Mouse (Mus musculus) liver, embryonic 11.5 days (tissue): ENCODE measurements around the gene Abca4. TPM values are rescaled to one million over a fixed set of nuclear protein-coding genes. Genes with fewer than 3 reads are reported as not detected.

ENCODE experiments used
- ATAC-seq: fragments of 200-750 bp; cut with Nextera tagmentation; replicated peaks from 2 replicates; pipeline ENCODE4 v1.8.0; 2017; ENCODE audit warnings: moderate number of reproducible peaks, mild to moderate bottlenecking, moderate TSS enrichment, moderate library complexity; ENCODE audit not compliant: low FRiP score
- DNase-seq: peaks from one replicate; pipeline ENCODE4 v3.0.0-alpha.2; 2017; ENCODE audit warnings: low spot score
- H3K27ac ChIP-seq: fragments of 300-500 bp; sonication (generic); 2 replicates; pipeline ENCODE4 v1.5.1; 2014; ENCODE audit warnings: mild to moderate bottlenecking, low read depth, low read length, control low read depth
- H3K27me3 ChIP-seq: fragments of 300-500 bp; sonication (generic); replicated peaks from 2 replicates; pipeline ENCODE4 v1.6.1; 2014; ENCODE audit warnings: low read length, mixed read lengths; ENCODE audit not compliant: control insufficient read depth, insufficient read depth
- H3K36me3 ChIP-seq: fragments of 300-500 bp; sonication (generic); 2 replicates; pipeline ENCODE4 v1.6.1; 2014; ENCODE audit warnings: mild to moderate bottlenecking, low read length, moderate library complexity, mixed read lengths; ENCODE audit not compliant: control insufficient read depth, insufficient read depth
- H3K4me1 ChIP-seq: fragments of 300-500 bp; sonication (generic); replicated peaks from 2 replicates; pipeline ENCODE4 v1.6.1; 2014; ENCODE audit warnings: low read length, mixed read lengths; ENCODE audit not compliant: control insufficient read depth, insufficient read depth
- H3K4me2 ChIP-seq: fragments of 300-500 bp; sonication (generic); 2 replicates; pipeline ENCODE4 v1.6.1; 2014; ENCODE audit warnings: mild to moderate bottlenecking, control low read depth, moderate library complexity
- H3K4me3 ChIP-seq: fragments of 300-500 bp; sonication (generic); 2 replicates; pipeline ENCODE4 v1.5.1; 2014; ENCODE audit warnings: low read depth, low read length, control low read depth
- H3K9ac ChIP-seq: fragments of 300-500 bp; sonication (generic); 2 replicates; pipeline ENCODE4 v1.6.1; 2014; ENCODE audit warnings: low read depth, low read length, control low read depth
- H3K9me3 ChIP-seq: fragments of 300-500 bp; sonication (generic); 2 replicates; pipeline ENCODE4 v1.6.1; 2016; ENCODE audit warnings: low read length, inconsistent platforms, mixed read lengths; ENCODE audit not compliant: control insufficient read depth
- WGBS: fragments of 180-500 bp; shearing (Covaris S2); extraction: QIAGEN DNeasy Blood & Tissue Kit; methylation state at CpG from one replicate; pipeline ENCODE4 v1.1.7; 2014; 5-methylcytosine and 5-hydroxymethylcytosine counted together
- polyA plus RNA-seq: library from polyadenylated mRNA; unstranded; fragments of >200 nt; fragmentation: Nextera tagmentation; extraction: Ambion mirVana; gene quantifications from 2 replicates; pipeline ENCODE4 v1.2.1, GENCODE M21; 2014

The Abca4 gene
- polyA plus RNA-seq, 1 experiment from 2014 or later = 3.2 TPM

DNA sequence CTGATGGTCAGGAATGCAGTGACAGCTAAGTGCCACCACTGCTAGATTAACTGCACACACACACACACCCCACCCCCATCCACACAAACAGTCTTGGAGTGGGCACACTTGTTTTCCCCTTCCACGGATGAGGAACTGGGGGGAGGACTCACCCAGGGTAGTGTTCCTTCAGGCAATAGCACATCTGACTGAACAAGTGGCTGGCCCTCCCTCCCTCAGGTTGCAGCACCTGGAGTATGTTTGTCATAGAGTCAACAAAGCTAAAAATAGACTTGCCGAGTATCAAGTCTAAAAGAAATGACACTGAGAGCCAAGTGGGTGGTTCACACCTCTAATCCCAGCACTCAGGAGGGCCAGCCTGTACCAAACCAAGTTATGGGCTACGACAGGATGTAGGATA lies 87.4 kb downstream of the Abca4 start:
- Histone ChIP-seq H3K27ac (no peak overlapping the region), H3K4me1 (peaks cover 10% of the 10 kb centered on the region; the same call in 1 of the 2 replicates), H3K4me3 (no peak overlapping the region), H3K9me3 (no peaks in the 10 kb centered on the region), H3K9ac (no peak overlapping the region), H3K27me3 (no peaks in the 10 kb centered on the region), H3K36me3 (no peaks in the 10 kb centered on the region), H3K4me2 (no peak overlapping the region)
- DNase-seq (no peak), ATAC-seq (no peak)
- WGBS = 39% methylated on average over 3 of the region's 3 CpGs

DNA sequence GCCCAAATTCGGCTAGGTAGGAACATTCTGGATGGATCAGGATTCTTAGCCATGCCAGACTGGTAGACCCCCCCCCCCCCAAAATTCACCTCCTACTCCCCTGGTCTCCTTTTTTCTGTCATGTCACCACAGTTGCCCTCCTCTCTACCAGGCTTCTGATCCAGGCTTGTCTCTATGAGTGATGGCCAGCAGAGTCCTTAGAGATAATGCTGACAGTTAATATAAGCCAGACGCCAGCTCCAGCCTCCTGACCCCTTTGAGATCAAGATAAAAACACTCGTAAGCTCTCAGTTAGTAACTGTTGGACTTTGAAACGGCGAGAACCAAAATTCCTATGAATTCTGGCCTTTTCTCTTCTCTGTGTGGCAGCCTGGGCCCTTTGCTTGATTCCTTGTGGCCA lies 89.0 kb downstream of the Abca4 start:
- Histone ChIP-seq H3K36me3 (no peaks in the 10 kb centered on the region), H3K4me1 (peaks cover 10% of the 10 kb centered on the region; the same call in 1 of the 2 replicates), H3K4me3 (no peak overlapping the region), H3K27me3 (no peaks in the 10 kb centered on the region), H3K9ac (no peak overlapping the region), H3K27ac (no peak overlapping the region), H3K9me3 (no peaks in the 10 kb centered on the region), H3K4me2 (no peak overlapping the region)
- ATAC-seq (no peak), DNase-seq (no peak)
- 30% methylated on average over 5 of the region's 5 CpGs for WGBS

DNA sequence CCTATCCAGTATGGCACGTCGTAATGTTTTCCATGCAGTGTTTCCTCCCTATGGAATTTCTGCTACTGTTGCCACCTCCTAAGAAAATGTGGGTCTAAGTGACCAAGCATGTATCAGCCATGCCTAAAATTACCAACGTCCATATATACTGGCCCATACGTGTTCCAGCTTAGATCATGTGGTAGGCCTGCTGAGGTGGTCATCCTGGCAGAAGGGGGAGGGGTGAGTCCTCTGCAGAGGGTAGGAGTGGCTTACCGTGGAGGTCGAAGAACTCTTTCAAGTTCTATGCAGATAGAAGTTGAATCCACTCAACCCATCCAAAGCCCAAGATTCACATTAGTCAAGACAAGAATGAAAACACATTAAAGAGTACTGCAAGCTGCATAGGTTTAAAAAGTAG lies 89.6 kb downstream of the Abca4 start:
- Histone ChIP-seq H3K9me3 (no peaks in the 10 kb centered on the region), H3K4me2 (no peak overlapping the region), H3K36me3 (no peaks in the 10 kb centered on the region), H3K4me1 (peaks cover 10% of the 10 kb centered on the region; the same call in 1 of the 2 replicates), H3K9ac (no peak overlapping the region), H3K27me3 (no peaks in the 10 kb centered on the region), H3K4me3 (no peak overlapping the region), H3K27ac (no peak overlapping the region)
- DNase-seq = no peak
- no peak for ATAC-seq
- 57% methylated on average over 6 of the region's 6 CpGs for WGBS

DNA sequence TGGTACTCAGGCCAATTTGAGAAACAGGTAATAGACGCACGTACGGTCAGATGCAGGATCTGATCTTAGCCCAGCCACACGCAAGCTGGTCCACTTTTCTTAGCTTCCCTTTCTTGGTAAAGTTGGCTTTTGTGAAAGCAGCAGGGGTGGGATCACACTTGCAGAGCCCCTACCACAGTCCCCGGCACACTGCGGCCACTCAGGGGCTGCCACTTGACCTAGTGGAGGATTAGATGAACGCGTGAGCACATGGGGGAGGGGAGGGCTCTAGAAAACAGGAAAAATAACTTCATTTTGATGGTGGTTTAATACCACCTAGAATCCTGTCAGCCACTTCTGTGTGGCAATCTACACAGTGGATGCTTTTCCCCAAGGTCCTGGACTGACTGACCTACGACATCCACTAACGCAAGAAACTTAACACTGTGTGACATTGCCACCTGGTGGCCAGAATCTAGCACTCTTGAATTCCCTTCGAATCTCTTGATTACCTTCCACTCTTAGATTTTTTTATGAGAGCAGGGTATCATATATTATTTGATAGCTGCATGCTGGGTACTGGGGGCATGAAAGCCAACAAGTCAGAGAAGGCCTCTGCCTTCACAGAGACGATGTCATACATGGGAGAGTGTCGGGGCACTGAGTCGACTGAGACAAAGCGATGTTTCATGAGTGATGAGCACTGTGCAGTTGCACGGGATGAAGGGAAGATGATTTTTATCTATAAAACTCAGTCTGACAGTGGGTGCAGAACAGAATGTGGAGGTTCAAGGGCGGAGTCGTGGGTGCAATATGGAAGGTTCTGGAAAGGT lies 96.6 kb downstream of the Abca4 start:
- 71% methylated on average over 18 of the region's 18 CpGs for WGBS
- no peak overlapping the region for H3K27ac ChIP-seq
- ATAC-seq = no peak; the same call in 1 of the 2 replicates

DNA sequence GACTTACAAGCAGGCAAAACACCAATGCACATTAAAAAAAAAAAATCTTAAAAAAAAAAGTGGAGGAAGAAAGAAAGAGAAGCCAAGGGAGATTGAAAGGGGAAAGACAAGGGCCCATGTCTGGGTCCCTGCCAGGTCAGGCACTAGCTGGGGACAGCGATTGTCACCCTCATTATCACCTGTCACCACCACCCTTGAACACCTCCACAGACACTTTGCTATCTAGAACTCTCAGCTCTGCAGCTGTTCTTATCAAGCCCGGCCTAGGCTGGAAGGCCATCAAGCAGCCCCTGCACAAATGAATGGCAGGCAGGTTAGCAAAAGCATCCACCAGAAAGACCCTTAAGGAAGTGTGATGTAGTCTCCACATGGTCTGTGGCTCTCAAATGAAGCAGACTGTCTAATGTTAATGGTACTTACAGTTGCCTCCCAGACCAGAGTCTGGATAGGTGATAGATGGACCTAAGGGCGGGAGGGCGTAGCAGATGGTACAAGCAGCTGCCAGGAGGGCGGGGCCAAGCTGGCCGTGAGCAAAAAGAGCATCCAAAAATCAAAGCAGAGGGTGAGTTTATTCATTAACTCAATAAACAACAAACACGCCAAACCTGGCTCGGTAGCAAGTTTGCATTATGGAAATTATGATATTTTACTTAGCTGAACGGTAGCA lies 98.1 kb downstream of the Abca4 start:
- no peak overlapping the region for H3K4me3 ChIP-seq
- no peak overlapping the region for H3K9ac ChIP-seq
- H3K4me1 ChIP-seq = peaks cover 14% of the 10 kb centered on the region
- H3K36me3 ChIP-seq = no peaks in the 10 kb centered on the region
- 63% methylated on average over 9 of the region's 9 CpGs for WGBS
- DNase-seq (no peak), ATAC-seq (peak; percentile 89)
- H3K27me3 ChIP-seq = no peaks in the 10 kb centered on the region
- no peak overlapping the region for H3K27ac ChIP-seq
- no peak overlapping the region for H3K4me2 ChIP-seq
- no peaks in the 10 kb centered on the region for H3K9me3 ChIP-seq

More for the DNA sequence above, 96.6 kb downstream of the Abca4 start:
- Histone ChIP-seq H3K27me3 (no peaks in the 10 kb centered on the region), H3K4me2 (no peak overlapping the region), H3K4me3 (no peak overlapping the region), H3K4me1 (peaks cover 14% of the 10 kb centered on the region), H3K9me3 (no peaks in the 10 kb centered on the region), H3K36me3 (no peaks in the 10 kb centered on the region), H3K9ac (no peak overlapping the region)
- DNase-seq = no peak

DNA sequence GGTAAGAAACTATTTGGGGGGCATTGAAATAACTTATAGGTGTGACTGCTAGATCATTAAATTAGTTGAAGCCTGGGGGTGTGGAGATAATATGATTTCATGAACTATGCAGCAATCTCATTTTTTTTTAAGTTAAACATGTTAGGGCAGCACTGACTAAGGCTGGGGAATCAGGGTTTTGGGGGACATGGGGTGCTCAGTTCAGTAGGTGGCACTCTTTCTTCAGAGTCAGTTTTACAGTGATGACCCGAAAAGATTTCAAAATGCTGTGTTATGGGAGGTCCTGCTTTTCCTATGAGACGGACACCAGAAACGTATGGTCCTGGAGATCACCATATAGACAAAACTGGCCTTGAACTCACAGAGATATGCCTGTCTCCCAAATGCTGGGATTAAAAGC lies 99.2 kb downstream of the Abca4 start:
- Histone ChIP-seq H3K9ac (no peak overlapping the region), H3K4me1 (peaks cover 14% of the 10 kb centered on the region), H3K36me3 (no peaks in the 10 kb centered on the region), H3K27me3 (no peaks in the 10 kb centered on the region), H3K4me2 (no peak overlapping the region), H3K4me3 (no peak overlapping the region), H3K27ac (no peak overlapping the region), H3K9me3 (no peaks in the 10 kb centered on the region)
- no peak for ATAC-seq
- 81% methylated on average over 3 of the region's 3 CpGs for WGBS
- no peak for DNase-seq

DNA sequence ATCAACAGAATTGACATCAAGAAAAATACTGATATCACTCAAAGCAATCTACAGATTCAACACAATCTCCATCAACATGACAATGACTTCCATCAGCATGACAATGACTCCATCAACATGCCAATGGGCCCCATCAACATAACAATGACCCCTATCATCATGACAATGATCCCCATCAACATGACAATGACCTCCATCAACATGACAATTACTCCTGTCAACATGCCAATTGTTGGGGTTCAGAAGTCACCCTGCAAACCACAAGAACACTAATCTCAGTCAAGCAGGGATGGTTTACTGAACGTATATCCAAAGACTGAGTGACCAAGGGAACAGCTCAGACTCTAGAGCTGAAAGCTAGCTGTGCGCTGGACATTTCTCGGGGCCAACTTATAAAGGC lies 101.2 kb downstream of the Abca4 start:
- Histone ChIP-seq H3K9me3 (no peaks in the 10 kb centered on the region), H3K9ac (no peak overlapping the region), H3K27me3 (no peaks in the 10 kb centered on the region), H3K4me1 (peaks cover 14% of the 10 kb centered on the region), H3K36me3 (no peaks in the 10 kb centered on the region), H3K4me2 (no peak overlapping the region), H3K27ac (no peak overlapping the region), H3K4me3 (no peak overlapping the region)
- WGBS = 87% methylated on average over 3 of the region's 3 CpGs
- ATAC-seq = no peak
- no peak for DNase-seq

DNA sequence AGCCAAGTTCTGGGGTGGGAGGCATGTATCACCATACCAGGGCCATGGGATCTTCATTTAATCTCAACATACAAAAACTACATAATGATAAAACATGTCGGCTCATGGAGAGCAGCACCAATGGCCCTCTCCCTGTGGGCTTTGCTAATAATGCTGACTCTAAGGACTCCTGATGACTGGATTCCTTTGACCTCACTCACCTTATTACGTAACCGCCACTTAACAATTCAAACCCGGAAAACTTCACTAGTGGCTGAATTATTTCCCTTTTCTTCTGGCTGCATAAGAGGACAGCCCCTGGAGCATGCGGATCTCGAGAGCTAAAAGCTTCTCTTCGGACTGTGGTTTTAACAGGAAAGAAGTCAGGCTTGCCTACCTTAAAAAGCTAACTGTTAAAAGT lies 106.6 kb downstream of the Abca4 start:
- ATAC-seq = no peak
- 68% methylated on average over 7 of the region's 7 CpGs for WGBS

DNA sequence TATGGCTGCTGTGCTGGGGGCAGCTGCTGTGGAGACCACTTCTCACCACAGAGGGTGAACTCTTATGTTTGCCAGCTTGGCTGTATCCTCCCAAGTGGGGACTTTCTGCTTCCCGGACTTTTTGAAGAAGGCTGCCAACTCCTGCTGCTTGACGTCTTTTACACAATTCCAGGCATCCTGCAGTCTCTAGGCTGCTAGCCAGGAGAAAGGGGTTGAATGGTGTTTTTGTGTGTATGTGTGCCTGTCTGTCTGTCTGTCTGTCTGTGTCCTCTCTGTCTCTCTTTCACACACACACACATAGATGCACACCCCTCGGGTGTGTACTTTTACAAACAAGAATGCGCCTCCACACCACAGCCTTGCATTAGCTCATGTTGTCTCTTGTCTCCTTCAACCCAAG lies 108.2 kb downstream of the Abca4 start:
- ATAC-seq = no peak
- DNase-seq = no peak
- no peak overlapping the region for H3K4me2 ChIP-seq
- no peak overlapping the region for H3K27ac ChIP-seq
- no peak overlapping the region for H3K4me3 ChIP-seq
- H3K36me3 ChIP-seq = no peaks in the 10 kb centered on the region
- no peak overlapping the region for H3K9ac ChIP-seq
- WGBS = 78% methylated on average over 4 of the region's 4 CpGs
- H3K9me3 ChIP-seq = no peaks in the 10 kb centered on the region
- H3K4me1 ChIP-seq = no peaks in the 10 kb centered on the region
- no peaks in the 10 kb centered on the region for H3K27me3 ChIP-seq

More for the DNA sequence above, 106.6 kb downstream of the Abca4 start:
- Histone ChIP-seq H3K4me3 (no peak overlapping the region), H3K27ac (no peak overlapping the region), H3K9ac (no peak overlapping the region), H3K4me1 (no peaks in the 10 kb centered on the region), H3K9me3 (no peaks in the 10 kb centered on the region), H3K4me2 (no peak overlapping the region), H3K36me3 (no peaks in the 10 kb centered on the region), H3K27me3 (no peaks in the 10 kb centered on the region)
- no peak for DNase-seq
